Mouse (Mus musculus) hindbrain, embryonic 12.5 days (tissue): Measurements from ENCODE around the gene Cnga2. TPM values are rescaled to one million over a fixed set of nuclear protein-coding genes. Genes with fewer than 3 reads are reported as not detected.
"Not testable (repeated sequence)": the region's sequence is repeated elsewhere in the genome, so short reads cannot be mapped to it uniquely, and the experiment has no call there.

ENCODE experiments used
- ATAC-seq: fragments of 200-750 bp; cut with Nextera tagmentation; 2 replicates; pipeline ENCODE4 v1.8.0; 2017; ENCODE audit warnings: moderate TSS enrichment; ENCODE audit not compliant: low FRiP score
- H3K27ac ChIP-seq: fragments of 300-500 bp; sonication (generic); 2 replicates; pipeline ENCODE4 v1.5.1; 2016; ENCODE audit warnings: mild to moderate bottlenecking
- H3K27me3 ChIP-seq: fragments of 300-500 bp; sonication (generic); 2 replicates; pipeline ENCODE4 v1.6.1; 2016; ENCODE audit warnings: mild to moderate bottlenecking
- H3K36me3 ChIP-seq: fragments of 300-500 bp; sonication (generic); 2 replicates; pipeline ENCODE4 v1.6.1; 2016; ENCODE audit warnings: mild to moderate bottlenecking
- H3K4me1 ChIP-seq: fragments of 300-500 bp; sonication (generic); 2 replicates; pipeline ENCODE4 v1.6.1; 2016
- H3K4me2 ChIP-seq: fragments of 300-500 bp; sonication (generic); replicated peaks from 2 replicates; pipeline ENCODE4 v1.6.1; 2016; ENCODE audit warnings: mild to moderate bottlenecking
- H3K4me3 ChIP-seq: fragments of 300-500 bp; sonication (generic); 2 replicates; pipeline ENCODE4 v1.5.1; 2016; ENCODE audit warnings: mild to moderate bottlenecking
- H3K9ac ChIP-seq: fragments of 300-500 bp; sonication (generic); 2 replicates; pipeline ENCODE4 v1.6.1; 2016; ENCODE audit warnings: mild to moderate bottlenecking, moderate library complexity
- H3K9me3 ChIP-seq: fragments of 300-500 bp; sonication (generic); replicated peaks from 2 replicates; pipeline ENCODE4 v1.6.1; 2016; ENCODE audit warnings: mild to moderate bottlenecking
- WGBS: fragments of 180-500 bp; shearing (Covaris S2); methylation state at CpG from one replicate; pipeline ENCODE4 v1.1.7; 2016; 5-methylcytosine and 5-hydroxymethylcytosine counted together
- polyA plus RNA-seq: library from polyadenylated mRNA; unstranded; fragments of >200 nt; fragmentation: Nextera tagmentation; extraction: Ambion mirVana; gene quantifications from 2 replicates; pipeline ENCODE4 v1.2.1, GENCODE M21; 2016

Gene Cnga2
- 0.09 and 0.12 TPM in 2 replicates for polyA plus RNA-seq

DNA sequence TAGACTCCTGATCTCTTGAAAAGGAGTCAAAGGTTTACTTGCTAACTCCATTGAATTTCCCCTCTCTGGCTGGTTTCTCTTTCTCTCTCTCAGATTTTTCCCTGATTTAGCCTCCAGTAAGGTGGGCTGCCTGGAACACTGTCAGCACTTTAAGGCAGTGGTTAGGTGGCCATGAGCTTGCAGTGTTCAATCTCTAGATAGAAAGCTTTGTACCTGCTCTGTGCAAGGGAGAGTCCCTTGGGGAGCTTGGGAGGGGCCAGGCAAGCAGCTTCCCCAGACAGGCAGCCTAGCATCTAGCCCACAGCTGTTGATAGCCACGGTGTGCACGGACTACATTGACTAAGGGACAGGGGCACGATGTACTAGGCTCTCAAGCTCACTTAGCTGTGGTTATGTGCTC, at the start of gene Cnga2:
Gene Cnga2 (plus strand): TSS at position 301 of the 400 bp plus-strand sequence.
- no peak within 1 kb of the TSS for H3K4me2 ChIP-seq
- H3K9ac ChIP-seq = no peak within 1 kb of the TSS
- 85% methylated on average over 3 of the region's 3 CpGs for WGBS
- no peak within 1 kb of the TSS for H3K27ac ChIP-seq
- H3K36me3 ChIP-seq = no peaks in the 10 kb centered on the region
- no peaks in the 10 kb centered on the region for H3K27me3 ChIP-seq
- H3K4me1 ChIP-seq = no peaks in the 10 kb centered on the region
- H3K4me3 ChIP-seq = no peak within 1 kb of the TSS
- no peaks in the 10 kb centered on the region for H3K9me3 ChIP-seq
- no peak for ATAC-seq

GRCm38 (mm10) chrX:71946631-71947030, 45.0 kb upstream of the Cnga2 start:
- Histone ChIP-seq H3K4me1 (no peaks in the 10 kb centered on the region), H3K27me3 (no peaks in the 10 kb centered on the region), H3K36me3 (no peaks in the 10 kb centered on the region), H3K27ac (no peak overlapping the region), H3K4me2 (no peak overlapping the region), H3K9ac (no peak overlapping the region), H3K4me3 (no peak overlapping the region), H3K9me3 (no peaks in the 10 kb centered on the region)
- 20% methylated on average over 3 of the region's 3 CpGs for WGBS
- no peak for ATAC-seq

- H3K27ac ChIP-seq = no peak overlapping the region
- no peak overlapping the region for H3K4me2 ChIP-seq
- H3K4me3 ChIP-seq = no peak overlapping the region
- no peaks in the 10 kb centered on the region for H3K36me3 ChIP-seq
- H3K27me3 ChIP-seq = no peaks in the 10 kb centered on the region
- no peaks in the 10 kb centered on the region for H3K9me3 ChIP-seq
- ATAC-seq = no peak
- 0 out of 2 replicates have a peak, but pooled peaks cover 2% of the 10 kb centered on the region for H3K4me1 ChIP-seq
- no peak overlapping the region for H3K9ac ChIP-seq
Measured at GRCm38 (mm10) chrX:71958366-71958765, 33.3 kb upstream of the Cnga2 start.

DNA sequence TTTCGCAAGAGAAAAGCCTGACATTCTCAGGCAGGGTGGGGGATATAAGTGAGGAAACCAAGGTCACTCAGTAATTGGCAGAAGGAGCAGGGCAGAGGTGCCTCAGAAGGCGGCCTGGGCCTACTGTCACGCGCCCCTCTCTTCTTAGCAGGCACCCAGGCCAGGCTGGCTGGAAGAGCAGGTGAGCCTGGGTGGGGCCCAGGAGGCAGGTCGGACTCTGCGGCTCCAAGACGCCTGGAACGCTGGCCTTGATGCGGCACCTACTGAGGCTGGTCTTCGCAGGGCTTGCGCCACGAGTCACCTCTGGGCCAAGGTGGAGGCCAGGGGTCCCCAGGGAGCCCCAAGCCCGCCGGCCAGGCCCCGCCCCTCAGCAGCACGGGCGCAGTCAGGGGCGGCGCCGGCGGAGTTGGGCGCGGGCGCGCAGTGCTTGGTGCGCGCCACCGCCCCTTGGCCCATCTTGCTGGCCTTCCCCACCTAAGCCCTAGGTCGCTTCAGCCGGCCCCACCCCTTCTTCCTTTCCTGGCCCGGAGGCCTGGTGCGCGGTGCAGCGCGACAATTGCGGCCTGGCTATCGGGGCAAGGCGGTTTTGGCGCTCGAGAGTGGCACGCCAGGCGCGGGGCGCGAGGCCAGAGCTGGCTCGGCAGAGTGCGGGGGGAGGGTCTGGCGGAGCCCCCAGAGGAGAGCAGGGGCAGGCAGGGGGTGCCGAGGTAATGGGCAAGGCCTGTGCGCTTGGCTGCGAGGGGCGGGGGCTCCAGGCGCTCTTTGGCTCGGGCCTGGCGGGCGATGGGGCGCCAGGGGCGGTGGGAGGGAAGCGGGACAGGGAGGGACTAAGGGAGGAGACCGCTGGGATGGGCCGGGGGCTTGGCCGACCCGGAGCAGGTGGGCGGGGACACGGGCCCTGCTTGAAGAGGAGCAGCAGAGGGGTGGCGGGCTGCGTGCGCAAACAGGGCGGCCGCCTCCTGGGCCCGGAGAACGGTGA, 29.3 kb upstream of the Cnga2 start, which contains the start of gene Prrg3:
Gene Prrg3 (plus strand): TSS at position 552 of the 979 bp plus-strand sequence.
- H3K27me3 ChIP-seq = no peaks in the 10 kb centered on the region
- 21% methylated on average over 69 of the region's 72 CpGs for WGBS
- H3K4me3 ChIP-seq = peak within 1 kb of the TSS; percentile 51
- H3K9ac ChIP-seq = peak within 1 kb of the TSS; percentile 68
- peak; percentile 87 for ATAC-seq
- no peaks in the 10 kb centered on the region for H3K36me3 ChIP-seq
- no peaks in the 10 kb centered on the region for H3K9me3 ChIP-seq
- peak within 1 kb of the TSS; percentile 48; the same call in 1 of the 2 replicates for H3K27ac ChIP-seq
- peaks cover 6% of the 10 kb centered on the region; the same call in 1 of the 2 replicates for H3K4me1 ChIP-seq
- H3K4me2 ChIP-seq = peak within 1 kb of the TSS; percentile 75

DNA sequence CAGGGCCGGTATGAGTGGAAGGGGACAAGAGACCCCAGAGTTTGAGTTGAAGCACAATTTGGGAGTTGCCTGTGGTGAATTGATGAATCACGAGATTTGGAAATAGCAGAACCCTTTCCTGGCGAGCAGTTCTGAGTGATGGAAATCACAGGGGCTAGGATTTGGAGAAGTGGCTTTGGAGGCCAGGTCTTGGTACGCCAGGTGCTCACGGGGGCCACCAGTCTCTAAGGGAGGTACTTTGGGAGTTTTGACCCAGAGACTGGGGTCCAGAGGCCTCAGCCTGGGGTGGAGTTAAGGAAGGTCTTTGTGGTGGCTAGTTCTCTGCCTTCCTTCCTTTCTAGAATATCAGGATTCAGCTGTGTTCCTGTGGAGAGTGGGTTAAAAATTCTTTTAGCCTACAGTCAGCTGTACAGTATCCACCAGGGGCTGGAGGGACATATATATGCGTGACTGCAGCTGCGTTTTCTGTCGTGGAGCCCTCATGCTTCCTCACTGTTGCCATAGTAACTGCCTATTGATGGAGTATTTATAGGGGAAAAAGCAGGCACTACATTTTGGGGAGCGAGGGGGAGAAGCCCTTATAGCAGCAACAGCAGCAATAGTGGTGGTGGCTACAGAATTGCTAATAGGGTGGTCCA, 28.3 kb upstream of the Cnga2 start:
- Histone ChIP-seq H3K27me3 (no peaks in the 10 kb centered on the region), H3K36me3 (no peaks in the 10 kb centered on the region), H3K4me3 (peak overlapping the region; percentile 51), H3K9ac (peak overlapping the region; percentile 68), H3K4me1 (peaks cover 6% of the 10 kb centered on the region; the same call in 1 of the 2 replicates), H3K9me3 (no peaks in the 10 kb centered on the region), H3K27ac (peak overlapping the region; percentile 48; the same call in 1 of the 2 replicates), H3K4me2 (peak overlapping the region; percentile 75)
- peak; percentile 27; the same call in 1 of the 2 replicates for ATAC-seq
- 35% methylated on average over 9 of the region's 9 CpGs for WGBS

DNA sequence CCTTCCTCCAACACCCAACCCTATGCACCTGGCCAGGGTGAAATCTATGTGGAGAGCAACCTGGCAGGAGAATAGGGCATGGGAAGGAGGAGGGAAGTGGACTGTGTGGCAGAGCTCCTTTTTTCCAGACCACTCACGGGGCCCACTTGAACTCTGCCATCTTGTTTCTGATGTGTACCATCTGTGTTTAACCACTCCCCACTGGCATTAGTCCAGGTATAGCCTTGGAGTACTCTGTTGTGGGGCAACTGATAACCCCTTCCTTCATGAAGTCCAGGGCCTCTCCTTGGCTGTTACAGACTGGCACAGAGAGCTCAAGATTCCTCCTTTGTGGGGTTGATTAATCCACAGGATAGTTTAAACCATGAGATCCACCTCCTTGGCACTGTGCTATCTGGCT, 23.4 kb upstream of the Cnga2 start:
- Histone ChIP-seq H3K4me1 (peaks cover 6% of the 10 kb centered on the region; the same call in 1 of the 2 replicates), H3K27ac (no peak overlapping the region), H3K9ac (no peak overlapping the region), H3K4me2 (no peak overlapping the region), H3K27me3 (no peaks in the 10 kb centered on the region), H3K36me3 (no peaks in the 10 kb centered on the region), H3K4me3 (no peak overlapping the region), H3K9me3 (no peaks in the 10 kb centered on the region)
- WGBS = 71% methylated on average over 1 of the region's 1 CpGs
- ATAC-seq = no peak

- H3K9ac ChIP-seq = no peak overlapping the region
Measured at GRCm38 (mm10) chrX:71968816-71969215, 22.8 kb upstream of the Cnga2 start.

GRCm38 (mm10) chrX:71971325-71971724, 20.3 kb upstream of the Cnga2 start:
- 62% methylated on average over 5 of the region's 5 CpGs for WGBS
- no peaks in the 10 kb centered on the region for H3K36me3 ChIP-seq
- ATAC-seq = no peak

More at GRCm38 (mm10) chrX:71968816-71969215, 22.8 kb upstream of the Cnga2 start:
- Histone ChIP-seq H3K27ac (no peak overlapping the region), H3K9me3 (no peaks in the 10 kb centered on the region), H3K4me3 (no peak overlapping the region), H3K4me1 (no peaks in the 10 kb centered on the region), H3K27me3 (no peaks in the 10 kb centered on the region), H3K36me3 (no peaks in the 10 kb centered on the region), H3K4me2 (no peak overlapping the region)
- no peak for ATAC-seq
- WGBS = 78% methylated on average over 6 of the region's 6 CpGs

DNA sequence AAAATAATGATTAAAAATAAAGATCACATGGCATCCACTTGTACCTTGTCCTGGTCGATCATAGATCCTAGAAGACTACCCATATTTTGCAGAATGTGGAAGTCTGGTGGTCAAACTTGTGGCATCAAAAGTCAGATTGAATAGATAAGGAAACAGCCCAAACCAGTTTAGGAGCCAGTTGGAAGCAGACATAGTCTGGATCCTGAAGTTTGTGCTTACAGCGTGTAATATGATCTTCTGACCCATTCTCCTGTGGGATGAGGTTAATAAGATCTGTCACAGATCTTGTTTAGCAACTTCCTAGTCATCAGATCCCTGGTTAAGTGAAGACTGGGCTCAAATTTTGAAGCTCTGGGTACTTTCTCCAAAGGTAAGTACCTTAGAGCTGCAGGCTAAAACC, 19.0 kb upstream of the Cnga2 start, which contains the start of gene Fate1:
Gene Fate1 (plus strand): TSS at position 301 of the 400 bp plus-strand sequence.
- Histone ChIP-seq H3K4me1 (no peaks in the 10 kb centered on the region), H3K27me3 (no peaks in the 10 kb centered on the region), H3K4me2 (no peak within 1 kb of the TSS), H3K4me3 (no peak within 1 kb of the TSS), H3K9ac (no peak within 1 kb of the TSS), H3K27ac (no peak within 1 kb of the TSS), H3K36me3 (no peaks in the 10 kb centered on the region), H3K9me3 (no peaks in the 10 kb centered on the region)
- no peak for ATAC-seq
- 75% methylated on average over 2 of the region's 2 CpGs for WGBS

More at GRCm38 (mm10) chrX:71971325-71971724, 20.3 kb upstream of the Cnga2 start:
- H3K9me3 ChIP-seq = no peaks in the 10 kb centered on the region
- no peaks in the 10 kb centered on the region for H3K27me3 ChIP-seq
- no peaks in the 10 kb centered on the region for H3K4me1 ChIP-seq
- H3K9ac ChIP-seq = no peak overlapping the region
- H3K4me2 ChIP-seq = no peak overlapping the region
- no peak overlapping the region for H3K27ac ChIP-seq
- H3K4me3 ChIP-seq = no peak overlapping the region

DNA sequence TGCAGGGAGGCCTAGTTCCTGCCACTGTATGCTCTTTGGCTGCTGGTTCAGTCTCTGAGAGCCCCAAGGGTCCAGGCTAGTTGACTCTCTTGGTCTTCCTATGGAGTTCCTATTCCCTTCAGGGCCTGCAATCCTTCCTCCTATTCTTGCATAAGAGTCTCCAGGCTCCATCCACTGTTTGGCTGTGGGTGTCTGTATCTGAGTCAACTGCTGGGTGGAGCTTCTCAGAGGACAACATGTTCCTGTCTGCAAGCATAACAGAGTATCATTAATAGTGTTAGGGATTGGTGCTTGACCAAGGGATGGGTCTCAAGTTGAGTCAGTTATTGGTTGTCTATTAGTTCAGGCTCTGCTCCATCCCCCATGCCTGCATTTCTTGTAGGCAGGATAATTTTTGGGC, 14.0 kb upstream of the Cnga2 start:
- not testable (repeated sequence) for H3K36me3 ChIP-seq, H3K9ac ChIP-seq, H3K4me1 ChIP-seq, H3K27me3 ChIP-seq, H3K27ac ChIP-seq, ATAC-seq, H3K4me2 ChIP-seq, H3K4me3 ChIP-seq, H3K9me3 ChIP-seq

DNA sequence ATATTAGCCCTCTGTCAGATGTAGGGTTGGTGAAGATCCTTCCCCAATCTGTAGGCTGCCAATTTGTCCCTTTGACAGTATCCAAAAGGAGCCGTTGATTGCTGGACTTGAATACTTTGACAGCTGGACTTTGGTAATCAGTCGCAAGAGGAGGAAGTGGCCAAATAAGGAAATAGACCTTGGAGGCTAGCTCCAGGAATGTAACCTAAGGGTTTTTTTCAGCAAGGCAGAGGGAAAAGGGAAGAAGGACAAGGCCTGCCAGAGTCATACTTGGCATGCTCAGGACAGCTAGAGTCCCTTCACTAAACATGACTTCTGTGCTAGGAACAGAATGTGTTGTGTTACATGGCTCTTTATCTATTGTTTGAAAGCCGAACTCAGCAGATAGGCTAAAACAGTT, 11.2 kb upstream of the Cnga2 start:
- no peaks in the 10 kb centered on the region for H3K36me3 ChIP-seq
- 73% methylated on average over 3 of the region's 3 CpGs for WGBS
- H3K27me3 ChIP-seq = no peaks in the 10 kb centered on the region
- H3K4me2 ChIP-seq = no peak overlapping the region
- H3K4me1 ChIP-seq = no peaks in the 10 kb centered on the region
- no peak overlapping the region for H3K9ac ChIP-seq
- no peak for ATAC-seq
- H3K27ac ChIP-seq = no peak overlapping the region
- H3K9me3 ChIP-seq = no peaks in the 10 kb centered on the region
- no peak overlapping the region for H3K4me3 ChIP-seq

- Histone ChIP-seq H3K4me1 (no peaks in the 10 kb centered on the region), H3K27me3 (no peaks in the 10 kb centered on the region), H3K36me3 (no peaks in the 10 kb centered on the region), H3K9me3 (no peaks in the 10 kb centered on the region), H3K4me2 (no peak overlapping the region), H3K9ac (no peak overlapping the region), H3K27ac (no peak overlapping the region), H3K4me3 (no peak overlapping the region)
- ATAC-seq = no peak
- WGBS = 69% methylated on average over 2 of the region's 2 CpGs
Measured at GRCm38 (mm10) chrX:71981322-71981721, 10.3 kb upstream of the Cnga2 start.
